Mouse (Mus musculus) forelimb bud, embryonic 11.5 days (tissue): Measurements from ENCODE around the gene Gprin3.
A peak's percentile ranks its signal among the peaks of the same experiment; 100 is the strongest.

Source experiments
- DNase-seq: peaks from one replicate; pipeline ENCODE4 v3.0.0-alpha.2; 2012; ENCODE audit warnings: low read depth, low spot score

Gene Gprin3

DNA sequence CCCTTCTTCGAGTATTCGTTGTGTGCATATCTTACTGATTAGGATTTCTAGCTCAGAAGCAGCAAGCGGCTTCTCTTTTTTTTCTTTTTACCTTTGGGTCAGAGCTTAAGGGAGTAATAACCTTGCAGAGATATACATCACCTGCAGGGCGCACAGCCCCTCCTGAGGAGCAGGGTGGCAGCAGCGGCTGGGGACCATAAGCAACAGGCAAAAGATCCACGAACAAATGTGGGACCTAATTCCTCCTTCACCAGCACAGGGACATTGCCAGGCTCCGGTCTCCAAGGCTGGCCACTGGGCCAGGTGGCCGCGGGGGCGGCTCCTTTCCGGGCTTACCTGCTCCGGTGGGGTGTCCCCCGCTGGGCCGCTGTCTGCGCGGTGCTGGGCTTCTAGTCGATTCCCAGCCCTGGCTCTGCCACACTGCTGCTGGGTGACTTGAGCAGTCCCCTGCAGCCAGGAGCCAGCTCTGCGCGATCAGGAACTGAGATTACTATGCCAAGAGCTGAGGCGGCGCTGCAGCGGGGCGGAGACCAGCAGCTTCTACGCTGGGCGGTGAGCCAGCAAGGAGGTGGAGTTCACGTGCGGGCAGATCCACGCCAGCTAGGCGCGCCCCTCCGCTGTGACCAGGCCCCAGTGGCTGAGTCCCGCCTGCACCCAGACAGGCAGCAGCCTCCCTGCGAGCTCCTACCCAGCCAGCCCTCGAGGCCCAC, at the start of gene Gprin3:
Gene Gprin3 (minus strand): TSS at position 471 of the 710 bp plus-strand sequence.
- DNase-seq = peak; percentile 53

DNA sequence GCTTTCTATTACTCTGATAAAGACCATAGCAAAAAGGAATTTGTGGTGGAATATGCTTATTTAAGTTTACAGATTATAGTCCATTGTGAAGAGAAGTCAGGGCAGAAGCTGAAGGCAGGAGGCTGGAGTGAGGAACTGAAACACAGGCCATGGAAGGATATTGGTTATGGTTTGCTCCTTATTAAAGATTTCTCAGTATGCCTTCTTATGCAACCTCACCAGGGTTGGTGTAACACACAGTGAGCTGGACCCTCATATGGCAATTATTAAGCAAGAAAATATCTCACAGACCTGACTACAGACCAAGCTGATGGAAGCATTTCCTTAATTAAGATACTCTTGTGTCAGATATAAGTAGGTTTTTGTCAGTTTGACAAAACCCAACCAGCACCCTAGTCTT, 32.8 kb upstream of the Gprin3 start:
- DNase-seq = no peak

- no peak for DNase-seq
Observed at GRCm38 (mm10) chr6:59456116-59456515, 30.0 kb upstream of the Gprin3 start.

DNA sequence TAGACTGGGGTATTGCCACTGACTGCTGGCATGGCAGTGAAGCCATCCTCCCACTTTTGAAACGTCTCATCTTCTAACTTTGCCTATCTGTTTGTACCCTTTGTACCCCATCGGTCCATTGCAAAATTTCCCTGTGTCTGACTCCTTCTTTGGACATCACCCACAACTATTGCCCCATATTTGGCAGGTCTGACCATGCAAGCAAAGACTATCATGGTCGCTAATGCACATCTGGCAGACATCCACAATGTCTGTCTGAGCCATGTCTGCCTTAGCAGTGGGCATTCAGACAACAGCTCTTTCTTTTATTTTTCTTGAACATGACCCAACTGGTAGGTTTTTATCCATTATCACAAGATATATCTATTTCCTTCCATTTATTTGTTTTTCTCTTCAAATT, 25.3 kb upstream of the Gprin3 start:
- DNase-seq = no peak

- no peak for DNase-seq
Observed at GRCm38 (mm10) chr6:59445101-59445503, 19.0 kb upstream of the Gprin3 start.

- no peak for DNase-seq
Observed at GRCm38 (mm10) chr6:59435906-59436305, 9.8 kb upstream of the Gprin3 start.

- DNase-seq = no peak
Observed at GRCm38 (mm10) chr6:59433116-59433515, 7.0 kb upstream of the Gprin3 start.

DNA sequence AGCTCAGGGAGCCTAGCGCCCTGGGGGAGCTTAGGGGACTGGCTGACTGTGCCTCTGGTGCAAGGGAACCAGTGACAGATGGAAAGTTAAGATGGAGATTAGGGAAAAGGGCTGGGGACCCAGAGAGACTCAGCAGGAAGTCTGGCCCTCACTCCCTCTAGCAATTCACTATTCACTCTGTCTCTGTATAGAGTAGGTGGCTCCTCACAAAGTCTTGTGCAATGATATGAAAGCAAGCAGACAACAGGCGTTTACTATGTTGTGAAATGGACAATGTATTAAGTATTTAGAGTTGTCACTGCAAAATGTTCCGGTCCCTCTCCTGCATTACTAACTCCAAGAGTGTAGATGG, 416 bp upstream of the Gprin3 start:
- DNase-seq = no peak

DNA sequence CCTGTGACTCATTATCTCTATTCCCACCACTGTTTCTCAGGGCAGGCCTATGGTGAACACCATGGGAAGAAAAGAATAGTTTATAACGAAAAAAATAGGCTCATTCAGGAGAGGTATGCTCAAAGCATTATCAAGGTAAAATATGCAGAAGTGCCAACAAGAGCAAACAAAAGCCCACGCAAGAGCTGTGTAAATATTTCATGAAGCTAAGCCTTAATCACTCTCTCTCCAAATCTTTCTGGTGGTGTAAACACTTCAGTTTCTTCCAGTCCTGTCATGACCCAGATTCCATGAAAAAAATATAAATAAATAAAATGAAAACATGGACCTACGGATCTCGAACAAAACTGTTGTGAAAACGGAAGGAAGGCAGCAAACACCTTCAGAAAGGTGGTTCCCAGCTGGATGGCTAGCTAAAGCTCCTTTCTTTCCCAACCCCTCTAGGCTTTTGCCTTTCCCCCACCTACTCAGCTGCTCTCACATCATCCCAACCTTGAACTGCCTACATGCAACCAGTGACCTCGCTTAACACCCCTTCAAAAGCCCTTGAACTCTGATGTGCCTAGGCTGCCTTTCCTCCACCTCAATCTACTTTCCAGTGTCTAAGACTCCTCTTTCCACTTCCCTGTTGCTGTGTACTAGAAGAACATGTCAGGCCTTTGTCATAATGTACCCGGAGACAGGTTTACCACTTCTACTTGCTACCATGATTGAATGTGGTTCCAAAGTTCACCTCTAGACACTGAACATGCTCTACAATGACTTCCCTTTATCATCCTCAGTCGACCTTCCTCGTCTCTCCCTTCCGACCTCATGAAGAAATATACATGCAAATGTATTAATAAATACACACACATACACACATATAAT, 988 bp downstream of the Gprin3 start:
- no peak for DNase-seq

DNA sequence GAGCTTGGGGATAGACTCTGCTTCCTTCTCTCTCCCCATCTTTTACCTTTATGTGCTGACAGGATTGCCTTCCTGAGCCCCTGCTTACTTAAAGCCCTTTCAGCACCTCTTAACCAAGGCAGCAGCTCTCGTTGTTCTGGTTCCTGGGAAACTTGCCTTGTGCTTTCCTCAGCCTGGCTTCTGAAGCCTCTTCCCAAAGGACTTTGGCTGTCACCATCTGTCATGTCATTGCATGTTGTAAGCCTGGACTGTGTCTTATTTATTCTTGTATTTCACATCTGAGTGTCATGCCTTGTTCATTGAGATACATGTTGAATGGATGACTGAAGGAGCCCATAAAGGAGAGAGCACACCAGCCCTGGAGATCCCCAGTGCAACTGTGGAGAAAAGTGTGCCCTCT, 2.3 kb downstream of the Gprin3 start:
- no peak for DNase-seq

GRCm38 (mm10) chr6:59419264-59419663, 6.8 kb downstream of the Gprin3 start:
- no peak for DNase-seq

DNA sequence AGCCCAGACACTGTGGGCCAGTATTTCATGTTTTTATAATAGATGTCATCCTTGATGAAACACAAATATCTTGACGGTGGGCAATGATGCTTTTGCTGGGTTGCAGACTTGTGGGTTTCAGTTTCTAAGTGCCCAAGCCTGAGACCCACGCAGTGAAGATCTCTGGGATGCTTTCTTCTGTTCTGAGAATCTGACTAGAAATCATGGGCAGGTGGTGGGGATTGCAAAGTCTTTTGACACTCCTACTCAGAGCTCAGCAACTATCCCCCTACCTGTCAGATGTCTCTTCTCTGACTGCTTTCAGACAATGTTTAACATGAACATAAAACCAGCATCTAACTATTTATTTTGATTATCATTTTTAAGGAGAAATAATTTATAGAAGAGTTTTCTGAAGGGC, 7.4 kb downstream of the Gprin3 start:
- no peak for DNase-seq

DNA sequence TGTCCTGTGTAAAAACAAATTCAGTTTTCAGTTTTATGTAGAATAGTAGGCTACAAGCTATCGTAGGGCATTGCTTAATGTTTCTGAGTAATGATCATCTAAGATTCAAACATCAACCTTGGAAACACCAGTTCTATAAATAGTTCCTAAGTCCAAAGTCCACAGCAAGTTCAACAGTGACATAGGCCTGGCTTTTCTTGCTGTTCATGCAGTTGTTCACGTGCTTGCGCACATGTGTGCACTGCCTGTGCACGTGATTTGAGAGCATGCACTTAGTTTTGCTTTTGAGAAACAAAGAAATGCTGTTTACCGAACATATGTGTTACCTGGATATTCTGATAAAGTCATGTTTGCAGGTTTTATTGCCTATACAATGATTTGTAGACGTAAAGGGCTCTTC, 11.3 kb downstream of the Gprin3 start:
- no peak for DNase-seq

DNA sequence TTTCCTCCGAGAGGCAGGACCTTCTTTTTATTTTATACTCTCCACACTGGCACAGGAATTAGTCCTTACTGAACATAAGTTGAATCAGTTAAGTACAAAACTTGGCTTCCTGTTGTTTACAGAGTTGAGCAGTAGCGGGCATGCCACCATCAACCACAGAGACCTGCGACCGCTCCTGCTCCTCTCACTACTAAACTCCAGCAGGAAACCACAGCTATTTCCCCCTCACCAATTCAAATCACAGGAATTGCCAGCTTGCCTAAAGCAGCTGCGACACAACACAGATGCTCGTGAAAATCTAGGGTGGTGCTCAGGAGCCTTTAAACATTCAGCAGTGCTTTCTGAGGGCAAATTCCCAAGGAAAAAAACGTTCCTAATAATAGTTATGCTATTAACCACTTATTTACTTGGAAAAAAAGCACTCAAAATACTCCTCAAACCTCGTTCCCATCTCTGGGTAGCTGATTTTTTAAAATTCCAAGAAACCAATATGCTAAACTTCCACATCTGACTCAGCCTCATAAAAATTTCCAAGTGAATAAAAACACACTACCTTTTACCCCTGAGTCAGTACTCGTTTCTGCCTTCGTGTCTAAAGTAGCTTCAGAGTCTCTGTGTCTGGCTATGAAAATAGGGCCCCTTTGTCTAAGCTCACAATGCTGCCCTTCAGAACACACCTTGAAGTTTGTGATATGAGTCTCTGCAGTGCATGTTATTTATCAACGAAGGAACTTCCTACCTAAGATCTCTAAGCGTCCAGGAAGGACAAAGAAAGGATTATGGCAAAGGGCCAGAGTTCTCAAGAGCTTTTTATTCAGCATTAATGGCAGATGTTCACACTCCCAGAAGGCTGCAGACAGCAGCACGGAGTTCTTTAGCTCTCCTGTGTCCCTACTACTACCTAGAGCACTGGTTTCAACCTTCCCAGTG, 13.4 kb downstream of the Gprin3 start:
- DNase-seq = peak; percentile 45

- no peak for DNase-seq
Observed at GRCm38 (mm10) chr6:59409001-59409700, 16.9 kb downstream of the Gprin3 start.

DNA sequence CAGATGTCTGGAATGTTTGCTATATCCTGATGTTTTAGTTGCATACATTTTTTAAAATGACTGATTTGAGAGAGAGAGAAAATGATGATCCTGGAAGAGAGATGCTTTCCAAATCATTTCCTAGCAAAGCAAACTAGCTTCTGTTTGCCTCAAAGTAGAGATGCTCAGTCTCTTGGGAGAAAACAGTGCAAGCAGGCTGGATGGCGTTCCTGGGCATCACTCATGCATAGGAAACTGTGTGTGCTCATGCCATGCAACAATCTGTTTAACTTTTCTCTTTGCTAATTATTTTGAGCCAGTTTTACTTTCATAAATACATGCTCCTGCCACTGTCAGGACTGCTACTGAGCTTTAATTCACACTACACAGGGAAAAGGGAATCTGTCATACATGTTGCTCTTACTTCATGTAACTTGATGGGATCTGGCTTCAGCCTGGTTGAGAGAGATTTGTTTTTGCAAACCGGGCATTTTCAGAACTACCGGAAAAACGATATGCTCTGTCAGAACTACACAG, 18.6 kb downstream of the Gprin3 start:
- no peak for DNase-seq

DNA sequence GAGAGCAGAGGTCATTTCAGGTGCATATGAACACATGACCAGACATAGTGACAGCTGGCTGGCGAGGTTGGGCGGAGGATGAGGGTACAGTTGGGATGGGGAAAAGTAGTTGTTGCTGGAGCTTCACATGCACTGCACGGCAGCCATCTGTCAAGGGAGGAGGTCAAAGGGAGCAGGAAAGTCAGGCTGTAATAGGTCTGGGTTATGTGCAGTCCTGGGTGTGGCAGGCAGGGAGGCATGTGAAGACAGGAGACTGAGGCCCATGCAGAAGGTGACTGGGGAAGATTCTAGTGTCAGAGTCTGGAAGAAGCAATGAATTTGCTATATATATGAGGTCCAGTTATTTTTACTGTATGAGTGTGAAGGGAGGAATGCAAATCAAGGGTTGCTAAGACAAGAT, 35.9 kb downstream of the Gprin3 start:
- no peak for DNase-seq

DNA sequence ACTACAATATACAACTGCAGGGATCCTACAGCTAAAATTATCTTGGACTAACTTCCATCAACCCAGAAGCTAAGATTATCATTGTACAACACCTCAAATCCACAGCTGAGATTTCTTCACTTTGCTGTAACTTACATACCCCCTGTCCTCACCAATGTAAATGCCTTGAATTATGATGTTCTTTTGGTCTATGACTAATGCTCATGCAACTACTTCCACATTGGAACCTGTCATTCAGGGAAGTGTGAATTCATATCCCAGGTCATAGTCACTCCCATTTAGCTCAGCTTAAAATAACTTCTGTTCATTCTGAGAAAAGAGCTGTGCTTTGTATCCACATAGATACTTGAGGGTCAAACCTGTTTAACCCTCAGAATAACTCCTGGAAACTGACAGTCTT, 60.8 kb downstream of the Gprin3 start:
- no peak for DNase-seq

GRCm38 (mm10) chr6:59363282-59363681, 62.8 kb downstream of the Gprin3 start:
- DNase-seq = no peak

DNA sequence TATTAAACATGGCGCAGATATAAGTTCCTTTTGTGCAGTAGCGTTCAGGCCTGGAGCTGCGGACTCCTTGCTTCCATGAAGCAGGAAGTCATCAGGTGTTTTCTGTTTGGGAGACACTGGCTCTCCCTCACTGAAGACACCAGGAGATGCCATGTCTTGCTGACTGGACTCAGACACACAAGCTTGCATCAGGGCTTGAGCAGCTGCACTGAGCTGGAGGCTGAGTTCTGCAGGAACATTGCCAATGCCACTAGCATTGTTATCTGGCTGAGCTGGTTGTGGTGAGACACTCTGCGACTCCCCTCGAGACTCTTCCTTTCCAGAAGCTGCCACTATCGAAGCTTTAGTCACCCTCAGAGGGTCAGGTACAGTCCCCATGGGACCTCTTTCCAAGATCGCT, 71.2 kb downstream of the Gprin3 start:
- DNase-seq = no peak

DNA sequence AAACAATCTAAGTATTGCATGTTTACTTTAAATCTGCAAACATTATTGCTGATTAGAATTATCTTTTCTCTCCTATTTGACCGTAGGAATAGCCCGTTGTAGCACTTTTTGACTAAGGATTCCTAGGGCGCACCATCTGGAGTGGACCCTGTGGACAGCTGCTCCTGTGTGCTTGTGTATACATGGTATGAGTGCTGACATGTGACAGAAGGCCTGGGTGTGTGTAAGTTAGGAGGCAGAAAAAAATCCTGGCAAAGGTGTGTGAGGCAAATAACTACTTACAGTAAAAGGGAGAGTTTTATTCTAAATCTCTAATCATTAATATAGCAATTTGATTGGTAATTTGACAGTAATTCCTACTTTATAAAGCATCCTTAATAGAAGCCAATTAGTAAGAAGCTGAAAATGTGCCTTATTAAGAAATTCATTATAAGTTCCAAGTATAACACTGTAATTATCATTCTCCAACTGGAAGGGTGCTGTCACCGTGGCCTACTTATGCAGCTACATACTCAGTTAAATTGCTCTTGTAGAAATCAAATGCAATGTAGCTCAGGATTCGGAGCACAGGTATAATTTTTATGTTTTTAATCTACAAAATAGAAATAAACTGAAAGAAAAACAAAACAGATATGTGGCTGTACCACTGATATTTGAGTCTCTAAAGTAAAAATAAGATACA, 74.8 kb downstream of the Gprin3 start:
- no peak for DNase-seq
